Mouse (Mus musculus) embryonic facial prominence, embryonic 11.5 days (tissue): ENCODE measurements at regions not wholly inside any gene's neighbourhood (a gene's known extent, or its start where the extent isn't known, plus 50 kb on each side); places are given as distances from the start of the nearest gene placed in this dataset.

Experiments used
- ATAC-seq: fragments of 200-750 bp; cut with Nextera tagmentation; replicated peaks from 2 replicates; pipeline ENCODE4 v1.8.0; 2017; ENCODE audit warnings: low read depth; ENCODE audit not compliant: insufficient number of reproducible peaks, low FRiP score, low TSS enrichment
- DNase-seq: peaks from one replicate; pipeline ENCODE4 v3.0.0-alpha.2; 2015; ENCODE audit warnings: low spot score
- H3K27ac ChIP-seq: fragments of 300-500 bp; sonication (generic); replicated peaks from 2 replicates; pipeline ENCODE4 v1.5.1; 2014; ENCODE audit warnings: mild to moderate bottlenecking, low read depth, low read length, control low read depth
- H3K27me3 ChIP-seq: fragments of 300-500 bp; sonication (generic); 2 replicates; pipeline ENCODE4 v1.6.1; 2014; ENCODE audit warnings: mild to moderate bottlenecking, low read length, moderate library complexity, mixed read lengths; ENCODE audit not compliant: control insufficient read depth, insufficient read depth
- H3K36me3 ChIP-seq: fragments of 300-500 bp; sonication (generic); replicated peaks from 2 replicates; pipeline ENCODE4 v1.6.1; 2014; ENCODE audit warnings: low read depth, mild to moderate bottlenecking, low read length, moderate library complexity, mixed read lengths; ENCODE audit not compliant: control insufficient read depth, insufficient read depth
- H3K4me1 ChIP-seq: fragments of 300-500 bp; sonication (generic); 2 replicates; pipeline ENCODE4 v1.6.1; 2014; ENCODE audit warnings: low read length, mixed read lengths; ENCODE audit not compliant: control insufficient read depth, insufficient read depth
- H3K4me2 ChIP-seq: fragments of 300-500 bp; sonication (generic); 2 replicates; pipeline ENCODE4 v1.6.1; 2014; ENCODE audit warnings: low read depth, mild to moderate bottlenecking, control low read depth, low read length, moderate library complexity
- H3K4me3 ChIP-seq: fragments of 300-500 bp; sonication (generic); 2 replicates; pipeline ENCODE4 v1.5.1; 2014; ENCODE audit warnings: low read depth, low read length, control low read depth
- H3K9ac ChIP-seq: fragments of 300-500 bp; sonication (generic); replicated peaks from 2 replicates; pipeline ENCODE4 v1.6.1; 2014; ENCODE audit warnings: mild to moderate bottlenecking, control low read depth, low read length
- H3K9me3 ChIP-seq: fragments of 300-500 bp; sonication (generic); replicated peaks from 2 replicates; pipeline ENCODE4 v1.6.1; 2016; ENCODE audit warnings: mild to moderate bottlenecking, low read length, inconsistent platforms, mixed read lengths; ENCODE audit not compliant: control insufficient read depth
- WGBS: fragments of 180-500 bp; shearing (Covaris S2); extraction: QIAGEN DNeasy Blood & Tissue Kit; methylation state at CpG from one replicate; pipeline ENCODE4 v1.1.7; 2014; 5-methylcytosine and 5-hydroxymethylcytosine counted together

DNA sequence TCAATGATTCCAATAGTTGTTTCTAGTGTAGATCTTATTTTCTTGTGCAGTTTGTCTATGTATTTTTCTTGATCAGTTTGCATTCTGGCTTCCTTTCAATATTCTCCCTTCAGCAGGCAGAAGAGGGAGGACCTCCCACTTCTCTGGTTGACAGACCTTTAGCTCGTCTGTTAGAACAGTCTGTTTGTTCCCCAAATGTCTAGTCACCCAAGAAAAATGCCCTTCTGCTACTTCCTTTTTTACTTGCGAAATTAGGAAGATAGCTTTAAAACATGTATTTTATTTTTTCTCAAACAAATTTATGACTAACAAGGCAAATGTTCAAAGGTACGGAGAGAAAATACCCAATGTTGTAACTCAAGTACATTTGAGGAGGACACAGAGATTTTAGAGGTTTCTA, 1128.5 kb upstream of the Zeb2 start:
- Histone ChIP-seq H3K36me3 (no peaks in the 10 kb centered on the region), H3K4me1 (no peaks in the 10 kb centered on the region), H3K27ac (no peak overlapping the region), H3K4me2 (no peak overlapping the region), H3K9me3 (no peaks in the 10 kb centered on the region), H3K9ac (no peak overlapping the region), H3K4me3 (no peak overlapping the region), H3K27me3 (no peaks in the 10 kb centered on the region)
- ATAC-seq (no peak), DNase-seq (no peak)
- WGBS, result 76% methylated on average over 3 of the region's 3 CpGs

DNA sequence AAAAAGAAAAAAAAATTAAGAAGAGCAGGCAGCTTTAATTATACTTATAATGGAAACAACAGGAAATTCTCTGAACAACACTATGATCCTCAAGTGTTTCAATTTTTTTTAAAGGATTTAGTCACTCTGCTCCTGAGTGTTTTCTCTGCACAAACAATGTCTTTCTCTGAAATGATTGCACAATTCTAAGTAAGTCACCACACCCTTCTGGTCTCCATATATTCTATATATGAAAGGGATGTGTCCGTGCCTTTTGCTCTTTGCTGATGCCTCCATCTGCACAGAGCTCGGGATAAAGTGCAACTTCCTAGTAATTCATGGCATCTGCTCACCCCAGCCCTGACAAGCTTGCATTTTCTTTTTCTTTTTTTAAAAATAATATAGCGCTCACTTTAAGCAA, 1127.5 kb upstream of the Zeb2 start:
- H3K27me3 ChIP-seq, result no peaks in the 10 kb centered on the region
- no peak overlapping the region for H3K27ac ChIP-seq
- H3K4me2 ChIP-seq, result no peak overlapping the region
- H3K36me3 ChIP-seq, result no peaks in the 10 kb centered on the region
- DNase-seq, result no peak
- H3K4me3 ChIP-seq, result no peak overlapping the region
- no peak for ATAC-seq
- H3K9me3 ChIP-seq, result no peaks in the 10 kb centered on the region
- no peak overlapping the region for H3K9ac ChIP-seq
- 93% methylated on average over 3 of the region's 3 CpGs for WGBS
- no peaks in the 10 kb centered on the region for H3K4me1 ChIP-seq

DNA sequence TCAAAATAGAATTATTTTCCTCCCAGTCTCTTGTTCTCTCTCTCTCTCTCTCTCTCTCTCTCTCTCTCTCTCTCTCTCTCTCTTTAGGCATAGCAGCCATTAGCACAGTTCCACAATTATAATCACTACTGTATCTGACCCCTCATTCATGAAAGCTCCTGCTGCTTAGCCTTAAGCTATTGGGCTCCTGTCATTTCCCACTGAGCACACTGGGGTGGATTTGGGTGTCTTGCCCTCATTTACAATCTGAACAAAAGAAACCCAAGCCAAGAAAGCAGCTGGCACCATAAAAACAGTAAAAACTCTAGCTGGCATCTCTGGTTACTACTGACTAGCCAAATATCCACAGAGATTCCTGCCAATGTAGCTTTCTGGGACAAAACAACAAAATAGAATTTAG, 1125.6 kb upstream of the Zeb2 start:
- Histone ChIP-seq H3K27ac (no peak overlapping the region), H3K4me1 (no peaks in the 10 kb centered on the region), H3K4me3 (no peak overlapping the region), H3K4me2 (no peak overlapping the region), H3K9ac (no peak overlapping the region), H3K9me3 (no peaks in the 10 kb centered on the region), H3K36me3 (no peaks in the 10 kb centered on the region), H3K27me3 (no peaks in the 10 kb centered on the region)
- ATAC-seq, result no peak
- DNase-seq, result no peak

DNA sequence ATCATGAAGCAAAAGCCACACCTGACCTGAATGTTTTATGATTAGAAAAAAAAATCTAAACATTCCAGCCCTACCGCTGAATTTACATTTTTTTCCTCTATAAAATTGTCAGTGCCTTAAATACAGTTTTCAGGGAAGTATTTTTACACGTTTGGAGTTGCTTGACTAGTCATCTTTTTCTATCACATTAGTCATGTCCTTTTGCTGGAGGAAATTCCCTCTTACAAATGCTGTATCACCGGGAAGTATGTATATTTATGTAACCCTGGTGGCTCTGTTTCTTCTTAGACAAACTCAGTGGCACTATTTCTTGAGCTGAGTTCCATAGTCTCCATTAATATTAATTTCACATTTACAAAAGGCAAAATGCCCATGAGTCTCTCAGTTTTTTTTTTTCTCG, 1122.7 kb upstream of the Zeb2 start:
- 78% methylated on average over 4 of the region's 4 CpGs for WGBS
- H3K4me3 ChIP-seq, result no peak overlapping the region
- no peak overlapping the region for H3K27ac ChIP-seq
- no peak overlapping the region for H3K9ac ChIP-seq
- DNase-seq (no peak), ATAC-seq (no peak)
- H3K4me2 ChIP-seq, result no peak overlapping the region
- no peaks in the 10 kb centered on the region for H3K36me3 ChIP-seq
- no peaks in the 10 kb centered on the region for H3K27me3 ChIP-seq
- H3K9me3 ChIP-seq, result no peaks in the 10 kb centered on the region
- H3K4me1 ChIP-seq, result no peaks in the 10 kb centered on the region

DNA sequence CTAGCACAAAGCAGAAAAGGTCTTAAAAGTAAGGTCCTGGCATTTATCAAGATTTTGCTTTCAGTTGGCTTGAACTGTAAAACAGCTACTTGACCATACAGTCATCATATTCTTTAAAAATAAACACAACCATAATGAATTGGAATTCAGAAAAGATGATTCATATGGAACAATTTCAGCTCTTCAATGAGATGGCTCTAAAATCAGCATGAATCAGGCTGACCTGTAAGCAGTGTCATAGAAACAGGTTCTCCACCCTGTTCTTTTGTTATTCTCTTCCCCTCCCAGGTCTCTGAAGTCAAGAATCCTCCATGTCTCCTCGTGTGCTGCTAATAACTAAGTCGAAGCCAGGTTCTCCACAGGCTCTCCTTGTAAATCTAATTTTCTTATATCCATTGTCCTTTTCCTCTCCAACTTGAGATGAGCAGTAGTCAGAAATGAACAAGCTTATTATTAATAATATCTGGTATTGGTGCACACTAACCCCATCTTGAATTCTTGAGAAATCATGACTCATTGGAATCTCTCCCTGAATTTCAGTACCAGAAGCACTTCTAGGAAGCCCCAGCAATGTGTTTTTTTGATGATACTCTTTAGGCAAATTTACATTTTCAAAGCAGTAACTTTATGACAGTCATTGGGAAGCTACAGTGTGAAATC, 1113.7 kb upstream of the Zeb2 start:
- Histone ChIP-seq H3K27ac (no peak overlapping the region), H3K9ac (no peak overlapping the region), H3K36me3 (no peaks in the 10 kb centered on the region), H3K4me2 (no peak overlapping the region), H3K9me3 (no peaks in the 10 kb centered on the region), H3K4me3 (no peak overlapping the region), H3K27me3 (no peaks in the 10 kb centered on the region), H3K4me1 (no peaks in the 10 kb centered on the region)
- WGBS, result 73% methylated on average over 2 of the region's 2 CpGs
- ATAC-seq (no peak), DNase-seq (no peak)

DNA sequence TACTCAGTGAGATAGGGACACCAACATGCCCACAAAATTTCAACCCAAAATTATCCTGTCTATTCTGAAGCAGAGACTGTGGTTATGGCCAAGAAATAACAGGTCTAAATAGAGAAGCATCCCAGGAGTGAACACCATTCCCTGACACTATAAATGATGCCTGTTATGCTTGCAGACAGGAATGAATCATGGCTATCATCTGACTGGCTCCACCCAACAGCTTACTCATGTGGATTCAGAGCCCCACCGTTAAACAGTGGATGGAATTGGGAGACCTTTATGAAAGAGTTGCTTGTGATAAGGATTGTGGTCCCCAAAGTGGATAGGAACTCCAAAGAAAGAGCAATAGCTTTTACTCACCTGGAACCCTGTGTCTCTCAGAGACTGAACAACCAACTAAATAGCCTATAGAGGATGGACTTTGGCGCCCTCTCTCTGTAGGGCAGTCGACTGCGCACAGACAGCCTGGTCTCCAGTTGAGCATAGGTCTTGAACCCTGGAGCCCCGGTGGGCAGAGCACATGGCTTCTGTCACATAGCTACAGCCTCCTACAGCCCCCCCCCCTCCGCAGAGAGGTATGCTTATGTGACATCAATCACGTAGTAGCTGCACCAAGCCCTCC, 1101.3 kb upstream of the Zeb2 start:
- Histone ChIP-seq H3K36me3 (no peaks in the 10 kb centered on the region), H3K9ac (no peak overlapping the region), H3K4me1 (no peaks in the 10 kb centered on the region), H3K27me3 (no peaks in the 10 kb centered on the region), H3K27ac (no peak overlapping the region), H3K4me2 (no peak overlapping the region), H3K4me3 (no peak overlapping the region), H3K9me3 (no peaks in the 10 kb centered on the region)
- no peak for DNase-seq
- WGBS, result 95% methylated on average over 7 of the region's 7 CpGs
- no peak for ATAC-seq

DNA sequence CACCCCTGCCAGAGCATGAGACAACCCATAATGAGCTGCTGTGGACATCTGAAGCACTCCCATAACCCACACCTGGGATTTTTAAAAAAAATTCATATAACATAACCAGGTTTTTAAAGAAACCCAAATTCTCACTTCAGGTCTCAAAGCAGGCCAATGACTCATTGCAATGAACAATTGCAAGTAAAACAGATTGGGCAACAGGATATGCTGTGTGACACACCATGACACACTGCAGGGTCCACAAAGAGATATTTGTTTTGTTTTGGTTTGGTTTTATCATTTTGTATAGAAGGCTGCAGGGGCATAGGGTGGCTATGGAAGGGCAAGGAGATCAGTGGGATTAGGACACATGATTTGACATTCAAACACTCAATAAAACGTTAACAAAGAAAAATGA, 1082.1 kb upstream of the Zeb2 start:
- ATAC-seq, result no peak

DNA sequence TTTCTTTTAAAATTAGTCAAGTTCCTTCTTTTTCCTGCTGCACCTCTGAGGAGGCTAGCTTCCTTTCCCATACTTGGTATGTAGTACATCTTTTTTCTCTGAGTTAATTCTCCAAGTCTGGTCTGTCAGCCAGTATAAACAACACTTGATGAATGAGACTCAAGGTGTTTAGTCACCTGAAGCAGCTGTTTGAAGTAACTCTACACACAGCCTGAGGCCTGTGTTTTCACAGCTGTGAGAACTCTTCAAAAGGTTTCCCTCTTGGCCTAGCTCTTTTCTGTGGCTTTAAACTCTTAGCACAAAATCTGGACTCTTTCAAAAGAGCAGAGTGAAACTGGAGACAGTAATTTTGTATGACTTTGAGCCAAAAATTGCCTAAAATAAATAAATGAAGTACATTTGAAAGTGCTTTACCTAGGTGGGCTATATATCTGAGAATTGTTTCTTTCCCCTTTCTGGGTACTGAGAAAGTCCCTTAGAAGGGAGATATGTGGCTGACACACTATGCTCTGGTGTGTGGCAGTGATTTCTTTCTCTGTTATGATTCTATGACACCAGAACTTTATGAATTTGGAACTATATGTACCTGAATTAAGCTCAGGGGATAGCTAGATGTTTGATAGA, 1070.2 kb upstream of the Zeb2 start:
- no peaks in the 10 kb centered on the region for H3K36me3 ChIP-seq
- H3K4me3 ChIP-seq, result no peak overlapping the region
- H3K9me3 ChIP-seq, result no peaks in the 10 kb centered on the region
- ATAC-seq, result 0 out of 2 replicates have a peak, but pooled peaks have one; percentile 59
- H3K27ac ChIP-seq, result no peak overlapping the region
- H3K4me2 ChIP-seq, result no peak overlapping the region
- H3K4me1 ChIP-seq, result no peaks in the 10 kb centered on the region
- no peak overlapping the region for H3K9ac ChIP-seq
- H3K27me3 ChIP-seq, result no peaks in the 10 kb centered on the region; the same call in 1 of the 2 replicates
- DNase-seq, result peak; percentile 85

More for the DNA sequence above, 1082.1 kb upstream of the Zeb2 start:
- H3K27me3 ChIP-seq, result no peaks in the 10 kb centered on the region; the same call in 1 of the 2 replicates
- no peaks in the 10 kb centered on the region for H3K4me1 ChIP-seq
- no peaks in the 10 kb centered on the region for H3K36me3 ChIP-seq
- DNase-seq, result no peak
- H3K4me3 ChIP-seq, result no peak overlapping the region
- no peak overlapping the region for H3K4me2 ChIP-seq
- no peak overlapping the region for H3K9ac ChIP-seq
- H3K9me3 ChIP-seq, result no peaks in the 10 kb centered on the region
- H3K27ac ChIP-seq, result no peak overlapping the region
- WGBS, result 60% methylated on average over 1 of the region's 1 CpGs
